Mouse (Mus musculus) thymus, adult 2 months (tissue): ENCODE data around the gene Nup85. TPM values are rescaled to one million over a fixed set of nuclear protein-coding genes. Genes with fewer than 3 reads are reported as not detected.

Experiments used
- DNase-seq: peaks from one replicate; pipeline ENCODE4 v3.0.0; 2021
- H3K27ac ChIP-seq: fragments of 200-500 bp; 2 replicates; pipeline ENCODE4 v1.5.1; 2012; ENCODE audit warnings: low read length, control low read depth; ENCODE audit not compliant: control insufficient read depth, insufficient read depth
- H3K27me3 ChIP-seq: fragments of 200-500 bp; 2 replicates; pipeline ENCODE4 v1.6.1; 2012; ENCODE audit warnings: mild to moderate bottlenecking, low read length, moderate library complexity, mixed read lengths; ENCODE audit not compliant: control insufficient read depth, insufficient read depth
- H3K36me3 ChIP-seq: fragments of 200-500 bp; 2 replicates; pipeline ENCODE4 v1.6.1; 2012; ENCODE audit warnings: mild to moderate bottlenecking, low read length, moderate library complexity; ENCODE audit not compliant: control insufficient read depth, insufficient read depth
- H3K4me1 ChIP-seq: fragments of 200-500 bp; replicated peaks from 2 replicates; pipeline ENCODE4 v1.6.1; 2012; ENCODE audit warnings: low read length; ENCODE audit not compliant: control insufficient read depth, insufficient read depth
- H3K4me3 ChIP-seq: fragments of 200-500 bp; 2 replicates; pipeline ENCODE4 v1.5.1; 2012; ENCODE audit warnings: mild to moderate bottlenecking, low read length, control low read depth, moderate library complexity; ENCODE audit not compliant: control insufficient read depth, insufficient read depth
- CTCF ChIP-seq: fragments of 200-500 bp; IDR thresholded peaks from 2 replicates; pipeline ENCODE4 v1.5.1; 2012; ENCODE audit warnings: mild to moderate bottlenecking, control low read depth, low read length, moderate library complexity, borderline replicate concordance; ENCODE audit not compliant: control insufficient read depth, poor library complexity, insufficient read depth; ENCODE audit errors: extremely low read depth
- POLR2A ChIP-seq: fragments of 200-500 bp; IDR thresholded peaks from 2 replicates; pipeline ENCODE4 v1.6.1; 2012; ENCODE audit warnings: mild to moderate bottlenecking, low read length, control low read depth, moderate library complexity; ENCODE audit not compliant: control insufficient read depth, poor library complexity, insufficient read depth; ENCODE audit errors: extremely low read depth
- WGBS: fragments of 180-500 bp; shearing (Covaris S2); methylation state at CpG from one replicate; pipeline ENCODE4 v1.1.7; 2018; 5-methylcytosine and 5-hydroxymethylcytosine counted together
- polyA plus RNA-seq: library from polyadenylated mRNA; depleted of rRNA; stranded (reverse); fragments of >200 nt; gene quantifications from 2 replicates; pipeline ENCODE4 v1.2.3, GENCODE M21; 2012

The Nup85 gene
- polyA plus RNA-seq, 1 experiment, result 136 TPM

GRCm38 (mm10) chr11:115587984-115588383 lies 23.8 kb downstream of the Nup85 start:
- DNase-seq, result no peak
- H3K4me3 ChIP-seq, result no peak overlapping the region
- peaks cover 96% of the 10 kb centered on the region for H3K36me3 ChIP-seq
- H3K27me3 ChIP-seq, result no peaks in the 10 kb centered on the region
- 97% methylated on average over 9 of the region's 9 CpGs for WGBS
- no peak for TF ChIP-seq POLR2A
- TF ChIP-seq CTCF, result no peak
- no peaks in the 10 kb centered on the region for H3K4me1 ChIP-seq
- H3K27ac ChIP-seq, result no peak overlapping the region

GRCm38 (mm10) chr11:115590526-115591075 lies 26.4 kb downstream of the Nup85 start:
- no peak overlapping the region for H3K4me3 ChIP-seq
- TF ChIP-seq POLR2A, result no peak
- no peak for TF ChIP-seq CTCF
- no peaks in the 10 kb centered on the region for H3K27me3 ChIP-seq
- no peak overlapping the region for H3K27ac ChIP-seq
- no peak for DNase-seq
- H3K4me1 ChIP-seq, result no peaks in the 10 kb centered on the region
- 85% methylated on average over 2 of the region's 2 CpGs for WGBS
- H3K36me3 ChIP-seq, result peaks cover 83% of the 10 kb centered on the region

DNA sequence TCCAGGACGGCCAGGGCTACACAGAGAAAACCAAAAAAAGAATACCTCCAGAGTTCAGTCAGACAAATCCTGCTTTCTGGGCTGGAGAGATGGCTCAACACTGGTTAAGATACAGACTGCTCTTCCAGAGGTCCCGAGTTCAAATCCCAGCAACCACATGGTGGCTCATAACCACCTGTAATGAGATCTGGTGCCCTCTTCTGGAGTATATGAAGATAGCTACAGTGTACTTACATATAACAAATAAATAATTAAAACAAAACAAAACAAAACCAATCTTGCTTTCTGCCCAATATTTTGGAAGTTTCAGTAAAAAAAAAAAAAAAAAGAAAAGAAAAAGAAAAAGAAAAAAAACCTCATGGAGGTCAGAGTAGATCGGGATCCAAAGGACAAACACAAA lies 31.0 kb downstream of the Nup85 start:
- Histone ChIP-seq H3K27ac (no peak overlapping the region), H3K36me3 (peaks cover 49% of the 10 kb centered on the region), H3K4me1 (no peaks in the 10 kb centered on the region), H3K27me3 (no peaks in the 10 kb centered on the region), H3K4me3 (no peak overlapping the region)
- TF ChIP-seq POLR2A, result no peak
- TF ChIP-seq CTCF, result no peak
- DNase-seq, result no peak
- over 99% methylated on average over 3 of the region's 3 CpGs for WGBS

DNA sequence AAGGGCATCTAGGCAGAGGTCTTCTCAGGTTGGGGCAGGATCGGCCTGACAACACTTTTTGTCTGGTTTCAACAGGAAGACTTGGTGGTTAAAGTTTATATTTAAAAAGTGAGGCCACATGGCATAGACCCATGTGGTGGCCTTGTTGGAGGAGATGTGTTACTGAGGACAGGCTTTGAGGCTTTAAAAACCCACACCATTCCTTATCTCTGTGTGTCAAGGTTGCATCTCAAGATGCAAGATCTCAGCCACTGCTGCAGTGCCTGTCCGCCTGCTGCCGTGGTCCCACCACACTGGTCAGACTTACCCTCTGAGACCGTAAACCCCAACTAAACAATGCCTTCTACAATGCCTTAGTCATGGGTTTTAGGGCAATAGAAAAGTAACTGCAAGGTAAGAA lies 34.1 kb downstream of the Nup85 start:
- Histone ChIP-seq H3K4me3 (no peak overlapping the region), H3K27ac (no peak overlapping the region), H3K27me3 (no peaks in the 10 kb centered on the region), H3K4me1 (peaks cover 12% of the 10 kb centered on the region), H3K36me3 (peaks cover 21% of the 10 kb centered on the region)
- TF ChIP-seq CTCF (no peak), POLR2A (no peak)
- WGBS, result 56% methylated on average over 4 of the region's 4 CpGs
- no peak for DNase-seq

DNA sequence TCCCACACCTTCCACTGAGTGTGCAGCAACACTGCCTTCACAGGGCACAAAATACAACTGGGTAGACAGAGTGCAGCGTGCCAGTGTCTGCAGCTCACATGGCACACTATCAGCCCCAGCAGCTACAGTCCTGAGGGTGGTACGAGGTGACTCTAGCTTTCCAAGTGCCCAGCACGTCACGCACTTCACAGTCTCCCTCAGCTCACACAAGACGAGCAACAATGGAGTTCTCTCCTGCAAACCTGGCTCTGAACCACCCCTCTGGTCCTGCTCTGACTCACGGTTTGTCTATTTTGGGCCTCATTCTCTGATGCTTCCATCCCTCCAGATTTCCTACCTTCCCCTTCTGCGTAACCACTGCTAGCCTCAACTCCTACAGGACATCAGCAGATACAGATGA lies 35.5 kb downstream of the Nup85 start:
- H3K4me1 ChIP-seq, result peaks cover 17% of the 10 kb centered on the region
- no peak overlapping the region for H3K4me3 ChIP-seq
- H3K27ac ChIP-seq, result no peak overlapping the region
- 96% methylated on average over 7 of the region's 7 CpGs for WGBS
- no peak for DNase-seq
- TF ChIP-seq POLR2A (no peak), CTCF (no peak)
- no peaks in the 10 kb centered on the region for H3K27me3 ChIP-seq
- H3K36me3 ChIP-seq, result peaks cover 8% of the 10 kb centered on the region; the same call in 1 of the 2 replicates

DNA sequence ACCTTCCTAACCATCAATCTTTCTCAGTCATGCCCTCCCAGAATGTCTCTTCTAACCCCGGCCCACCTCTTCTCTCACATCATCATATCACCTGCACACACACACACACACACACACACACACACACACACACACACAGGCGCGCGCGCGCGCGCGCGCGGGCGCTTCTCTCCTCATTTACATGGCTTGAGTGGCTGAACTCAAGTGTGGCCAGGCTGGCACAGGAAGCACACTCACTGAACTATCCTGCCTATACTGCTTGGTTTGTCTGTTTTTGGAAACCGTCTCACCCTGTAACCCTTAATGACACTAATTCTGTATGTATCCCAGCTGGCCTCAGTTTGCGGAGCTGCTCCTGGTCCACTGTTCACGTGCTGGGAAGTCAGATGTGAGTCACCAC lies 36.5 kb downstream of the Nup85 start:
- H3K4me1 ChIP-seq, result peaks cover 21% of the 10 kb centered on the region
- peaks cover 8% of the 10 kb centered on the region; the same call in 1 of the 2 replicates for H3K36me3 ChIP-seq
- 94% methylated on average over 15 of the region's 15 CpGs for WGBS
- TF ChIP-seq CTCF, result no peak
- no peak for TF ChIP-seq POLR2A
- no peak for DNase-seq
- no peak overlapping the region for H3K4me3 ChIP-seq
- no peak overlapping the region for H3K27ac ChIP-seq
- no peaks in the 10 kb centered on the region for H3K27me3 ChIP-seq

DNA sequence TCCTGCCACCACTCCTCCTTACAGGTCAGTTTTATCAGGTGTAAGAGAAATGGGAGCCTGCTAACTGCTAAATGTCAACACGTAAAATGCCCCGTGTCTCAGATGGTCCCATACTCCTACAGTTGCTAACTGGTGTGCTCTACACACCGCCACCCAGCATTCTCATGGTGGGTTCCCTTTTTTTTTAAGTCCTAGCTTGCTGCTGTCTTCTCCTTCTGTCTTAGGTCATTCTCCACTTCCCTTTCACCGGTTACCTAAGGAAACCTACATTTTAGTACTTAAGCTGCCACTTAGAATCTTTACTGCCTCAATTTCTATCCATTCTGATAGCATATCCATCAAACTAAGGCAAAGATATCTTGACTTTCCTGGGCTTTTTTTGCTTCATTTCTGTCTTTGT lies 36.9 kb downstream of the Nup85 start:
- Histone ChIP-seq H3K36me3 (peaks cover 8% of the 10 kb centered on the region; the same call in 1 of the 2 replicates), H3K4me3 (no peak overlapping the region), H3K27me3 (no peaks in the 10 kb centered on the region), H3K4me1 (peaks cover 21% of the 10 kb centered on the region), H3K27ac (no peak overlapping the region)
- no peak for DNase-seq
- TF ChIP-seq POLR2A (no peak), CTCF (no peak)
- WGBS, result 39% methylated on average over 4 of the region's 4 CpGs
